Mouse (Mus musculus) neutrophil, adult 65 days (primary cell): ENCODE data around the gene Epha7. TPM values are rescaled to one million over a fixed set of nuclear protein-coding genes. Genes with fewer than 3 reads are reported as not detected.

ENCODE experiments used
- total RNA-seq: library from RNA; stranded (reverse); gene quantifications from 2 replicates; pipeline ENCODE4 v1.2.4, GENCODE M21; 2023

The Epha7 gene
- total RNA-seq = 0.22 and 0.64 TPM in 2 replicates

GRCm38 (mm10) chr4:28812691-28813289 lies at the start of gene Epha7:
Gene Epha7, plus strand, starts transcription at chr4:28813131.

